ENCODE assay signal across 8 mouse cellular contexts in genomic region chr5:145138836-145139235, GRCm38 (mm10). TPM values are rescaled to one million over a fixed set of nuclear protein-coding genes. Genes with fewer than 3 reads are reported as not detected.
DNase-seq lines count a peak whose midpoint lies in the region; ATAC-seq lines count a peak whose summit lies in the region.

No protein-coding gene starts in this region.

- H3K4me1 ChIP-seq in kidney, embryonic 14.5 days (ENCODE audit: control insufficient read depth, insufficient read depth, low read length), result peaks cover 20% of the 10 kb centered on the region
- H3K4me1 ChIP-seq in hindbrain, embryonic 13.5 days (replicated peaks), result peaks cover 36% of the 10 kb centered on the region
- peaks cover 25% of the 10 kb centered on the region for H3K4me1 ChIP-seq in midbrain, embryonic 16.5 days (ENCODE audit: control insufficient read depth, insufficient read depth, low read length)

- ATAC-seq in kidney, embryonic 14.5 days (ENCODE audit: low FRiP score, low TSS enrichment), result no peak
- ATAC-seq in hindbrain, embryonic 13.5 days (ENCODE audit: low FRiP score), result no peak
- no peak for ATAC-seq in midbrain, embryonic 16.5 days

- no peaks in the 10 kb centered on the region for H3K9me3 ChIP-seq in kidney, embryonic 14.5 days (ENCODE audit: control insufficient read depth, low read length)
- no peaks in the 10 kb centered on the region for H3K9me3 ChIP-seq in hindbrain, embryonic 13.5 days
- H3K9me3 ChIP-seq in midbrain, embryonic 16.5 days (replicated peaks; ENCODE audit: control insufficient read depth, low read length, poor library complexity, severe bottlenecking), result no peaks in the 10 kb centered on the region

- H3K27me3 ChIP-seq in kidney, embryonic 14.5 days (ENCODE audit: control insufficient read depth, insufficient read depth, low read length), result no peaks in the 10 kb centered on the region
- H3K27me3 ChIP-seq in hindbrain, embryonic 13.5 days, result no peaks in the 10 kb centered on the region
- H3K27me3 ChIP-seq in midbrain, embryonic 16.5 days (ENCODE audit: control insufficient read depth, insufficient read depth, low read depth, low read length), result no peaks in the 10 kb centered on the region

- no peak for DNase-seq in kidney, adult 9 months
- peak; percentile 69 for DNase-seq in adipocyte (ENCODE audit: low spot score)
- DNase-seq in adrenal gland, postnatal 14 days, result no peak
- DNase-seq in adrenal gland, postnatal 4 days (ENCODE audit: low spot score in 2 of 2), result no peak
- DNase-seq in thymus, postnatal 14 days, result no peak

- peak overlapping the region; percentile 85 for H3K4me3 ChIP-seq in kidney, embryonic 14.5 days (ENCODE audit: low read length)
- peak overlapping the region; percentile 94 for H3K4me3 ChIP-seq in hindbrain, embryonic 13.5 days
- H3K4me3 ChIP-seq in midbrain, embryonic 16.5 days (ENCODE audit: low read depth, low read length), result peak overlapping the region; percentile 83

- no peak overlapping the region for H3K27ac ChIP-seq in kidney, embryonic 14.5 days (ENCODE audit: low read depth, low read length)
- peak overlapping the region; percentile 94; the same call in 1 of the 2 replicates for H3K27ac ChIP-seq in hindbrain, embryonic 13.5 days
- H3K27ac ChIP-seq in midbrain, embryonic 16.5 days (ENCODE audit: low read length), result no peak overlapping the region

- WGBS in kidney, embryonic 14.5 days, result 11% methylated on average over 6 of the region's 6 CpGs
- 19% methylated on average over 6 of the region's 6 CpGs for WGBS in hindbrain, embryonic 13.5 days
- 13% methylated on average over 6 of the region's 6 CpGs for WGBS in midbrain, embryonic 16.5 days

- peak overlapping the region; percentile 91 for H3K9ac ChIP-seq in kidney, embryonic 14.5 days (ENCODE audit: low read depth, low read length)
- H3K9ac ChIP-seq in hindbrain, embryonic 13.5 days, result peak overlapping the region; percentile 92
- peak overlapping the region; percentile 76 for H3K9ac ChIP-seq in midbrain, embryonic 16.5 days (ENCODE audit: low read depth, low read length)

- H3K36me3 ChIP-seq in kidney, embryonic 14.5 days (ENCODE audit: control insufficient read depth, insufficient read depth, low read length), result peaks cover 60% of the 10 kb centered on the region
- peaks cover 61% of the 10 kb centered on the region for H3K36me3 ChIP-seq in hindbrain, embryonic 13.5 days
- peaks cover 22% of the 10 kb centered on the region for H3K36me3 ChIP-seq in midbrain, embryonic 16.5 days (ENCODE audit: control insufficient read depth, insufficient read depth, low read length)

- H3K4me2 ChIP-seq in kidney, embryonic 14.5 days (replicated peaks; ENCODE audit: low read depth, low read length), result peak overlapping the region; percentile 71
- peak overlapping the region; percentile 94 for H3K4me2 ChIP-seq in hindbrain, embryonic 13.5 days
- peak overlapping the region; percentile 89 for H3K4me2 ChIP-seq in midbrain, embryonic 16.5 days (ENCODE audit: low read length)

RNA-seq across cellular contexts. Expression of gene Pdap1, which starts 1.2 kb away (rescaled TPM):
- 113 and 152 TPM in 2 replicates for polyA plus RNA-seq in kidney, embryonic 14.5 days (2014; fragmentation: Nextera tagmentation; extraction: Ambion mirVana)
- 136 and 140 TPM in 2 replicates for polyA plus RNA-seq in hindbrain, embryonic 13.5 days (2015; fragmentation: Nextera tagmentation; extraction: Ambion mirVana)
- polyA plus RNA-seq in midbrain, embryonic 16.5 days (2015; fragmentation: Nextera tagmentation; extraction: Ambion mirVana), result 102 and 114 TPM in 2 replicates
- 101 and 108 TPM in 2 replicates for total RNA-seq in adrenal gland, postnatal 14 days (2021)
- total RNA-seq in adrenal gland, postnatal 4 days (2021), result 100 to 1,000 TPM; 106 to 108 TPM

RNA-seq across cellular contexts. Expression of gene Bud31, which starts 1.3 kb away (rescaled TPM):
- polyA plus RNA-seq in kidney, embryonic 14.5 days (2014; fragmentation: Nextera tagmentation; extraction: Ambion mirVana), result 205 and 251 TPM in 2 replicates
- 213 and 218 TPM in 2 replicates for polyA plus RNA-seq in hindbrain, embryonic 13.5 days (2015; fragmentation: Nextera tagmentation; extraction: Ambion mirVana)
- 167 and 175 TPM in 2 replicates for polyA plus RNA-seq in midbrain, embryonic 16.5 days (2015; fragmentation: Nextera tagmentation; extraction: Ambion mirVana)
- 106 and 112 TPM in 2 replicates for total RNA-seq in adrenal gland, postnatal 14 days (2021)
- 100 to 1,000 TPM; 106 to 113 TPM for total RNA-seq in adrenal gland, postnatal 4 days (2021)

RNA-seq across cellular contexts. Expression of gene Arpc1b, which starts 24.8 kb away (rescaled TPM):
- polyA plus RNA-seq in kidney, embryonic 14.5 days (2014; fragmentation: Nextera tagmentation; extraction: Ambion mirVana), result 115 and 163 TPM in 2 replicates
- 81.4 TPM in 2 replicates for polyA plus RNA-seq in hindbrain, embryonic 13.5 days (2015; fragmentation: Nextera tagmentation; extraction: Ambion mirVana)
- polyA plus RNA-seq in midbrain, embryonic 16.5 days (2015; fragmentation: Nextera tagmentation; extraction: Ambion mirVana), result 50.1 and 50.8 TPM in 2 replicates
- 205 and 257 TPM in 2 replicates for total RNA-seq in adrenal gland, postnatal 14 days (2021)
- 100 to 1,000 TPM; 226 to 243 TPM for total RNA-seq in adrenal gland, postnatal 4 days (2021)

RNA-seq across cellular contexts. Expression of gene Ptcd1, which starts 28.1 kb away (rescaled TPM):
- polyA plus RNA-seq in kidney, embryonic 14.5 days (2014; fragmentation: Nextera tagmentation; extraction: Ambion mirVana), result 7.1 and 14.4 TPM in 2 replicates
- 20.9 and 22.4 TPM in 2 replicates for polyA plus RNA-seq in hindbrain, embryonic 13.5 days (2015; fragmentation: Nextera tagmentation; extraction: Ambion mirVana)
- polyA plus RNA-seq in midbrain, embryonic 16.5 days (2015; fragmentation: Nextera tagmentation; extraction: Ambion mirVana), result 23.3 and 25.0 TPM in 2 replicates
- total RNA-seq in adrenal gland, postnatal 14 days (2021), result 27.0 and 28.3 TPM in 2 replicates
- total RNA-seq in adrenal gland, postnatal 4 days (2021), result 10 to 100 TPM; 29.2 to 32.0 TPM

RNA-seq across cellular contexts. Expression of gene Cpsf4, which starts 28.2 kb away (rescaled TPM):
- polyA plus RNA-seq in kidney, embryonic 14.5 days (2014; fragmentation: Nextera tagmentation; extraction: Ambion mirVana), result 30.6 and 37.1 TPM in 2 replicates
- polyA plus RNA-seq in hindbrain, embryonic 13.5 days (2015; fragmentation: Nextera tagmentation; extraction: Ambion mirVana), result 52.3 and 53.4 TPM in 2 replicates
- polyA plus RNA-seq in midbrain, embryonic 16.5 days (2015; fragmentation: Nextera tagmentation; extraction: Ambion mirVana), result 52.4 and 52.5 TPM in 2 replicates
- total RNA-seq in adrenal gland, postnatal 14 days (2021), result 21.2 and 23.2 TPM in 2 replicates
- 10 to 100 TPM; 28.0 to 29.0 TPM for total RNA-seq in adrenal gland, postnatal 4 days (2021)
